Mouse (Mus musculus) small intestine, adult 2 months (tissue): ENCODE results near the gene Astn2. TPM values are rescaled to one million over a fixed set of nuclear protein-coding genes. Genes with fewer than 3 reads are reported as not detected.

Experiments
- H3K27ac ChIP-seq: fragments of 200-500 bp; 2 replicates; pipeline ENCODE4 v1.5.1; 2012; ENCODE audit warnings: low read depth, low read length, control low read depth, inconsistent platforms; ENCODE audit not compliant: insufficient read depth
- H3K27me3 ChIP-seq: fragments of 200-500 bp; 2 replicates; pipeline ENCODE4 v1.6.1; 2012; ENCODE audit warnings: mild to moderate bottlenecking, moderate library complexity, low read length, inconsistent platforms; ENCODE audit not compliant: control insufficient read depth, insufficient read depth
- H3K36me3 ChIP-seq: fragments of 200-500 bp; 2 replicates; pipeline ENCODE4 v1.6.1; 2012; ENCODE audit warnings: mild to moderate bottlenecking, low read length, control low read depth, inconsistent platforms; ENCODE audit not compliant: control insufficient read depth, insufficient read depth
- H3K4me1 ChIP-seq: fragments of 200-500 bp; 2 replicates; pipeline ENCODE4 v1.6.1; 2012; ENCODE audit warnings: low read length, inconsistent platforms, mixed read lengths; ENCODE audit not compliant: control insufficient read depth, insufficient read depth, insufficient read length
- H3K4me3 ChIP-seq: fragments of 200-500 bp; 2 replicates; pipeline ENCODE4 v1.5.1; 2012; ENCODE audit warnings: low read depth, mild to moderate bottlenecking, control low read depth, inconsistent platforms, low read length, moderate library complexity
- CTCF ChIP-seq: fragments of 200-500 bp; IDR thresholded peaks from 2 replicates; pipeline ENCODE4 v1.5.1; 2012; ENCODE audit warnings: low read depth, mild to moderate bottlenecking, control low read depth, inconsistent platforms, low read length, moderate library complexity, mixed read lengths; ENCODE audit not compliant: insufficient replicate concordance, insufficient read length; ENCODE audit errors: extremely low read depth
- POLR2A ChIP-seq: fragments of 200-500 bp; IDR thresholded peaks from 2 replicates; pipeline ENCODE4 v1.6.1; 2012; ENCODE audit warnings: low read depth, mild to moderate bottlenecking, control low read depth, inconsistent platforms, low read length, moderate library complexity
- WGBS: fragments of 180-500 bp; shearing (Covaris S2); methylation state at CpG from one replicate; pipeline ENCODE4 v1.1.7; 2018; 5-methylcytosine and 5-hydroxymethylcytosine counted together
- polyA plus RNA-seq: library from polyadenylated mRNA; depleted of rRNA; stranded (reverse); fragments of >200 nt; gene quantifications from 2 replicates; pipeline ENCODE4 v1.2.3, GENCODE M21; 2012

The Astn2 gene
- polyA plus RNA-seq, 1 experiment = 0.37 TPM

- no peak for TF ChIP-seq CTCF
- no peak for TF ChIP-seq POLR2A
- Histone ChIP-seq H3K27ac (no peak overlapping the region), H3K36me3 (no peaks in the 10 kb centered on the region), H3K27me3 (no peaks in the 10 kb centered on the region), H3K4me3 (no peak overlapping the region), H3K4me1 (no peaks in the 10 kb centered on the region)
- WGBS = 84% methylated on average over 2 of the region's 2 CpGs
Measured at GRCm38 (mm10) chr4:65946021-65946420, 458.4 kb downstream of the Astn2 start.

GRCm38 (mm10) chr4:65930901-65931300 is 473.5 kb downstream of the Astn2 start:
- TF ChIP-seq CTCF (no peak), POLR2A (no peak)
- 64% methylated on average over 2 of the region's 2 CpGs for WGBS
- Histone ChIP-seq H3K27me3 (no peaks in the 10 kb centered on the region), H3K4me1 (no peaks in the 10 kb centered on the region), H3K27ac (no peak overlapping the region), H3K36me3 (no peaks in the 10 kb centered on the region), H3K4me3 (no peak overlapping the region)

GRCm38 (mm10) chr4:65920294-65920693 is 484.1 kb downstream of the Astn2 start:
- Histone ChIP-seq H3K27me3 (no peaks in the 10 kb centered on the region), H3K4me3 (no peak overlapping the region), H3K36me3 (no peaks in the 10 kb centered on the region), H3K4me1 (no peaks in the 10 kb centered on the region), H3K27ac (no peak overlapping the region)
- TF ChIP-seq POLR2A = no peak
- no peak for TF ChIP-seq CTCF
- WGBS = 72% methylated on average over 1 of the region's 1 CpGs

GRCm38 (mm10) chr4:65916027-65917008 is 488.1 kb downstream of the Astn2 start:
- WGBS = 68% methylated on average over 11 of the region's 11 CpGs
- Histone ChIP-seq H3K4me3 (no peak overlapping the region), H3K4me1 (no peaks in the 10 kb centered on the region)

GRCm38 (mm10) chr4:65912247-65912942 is 492.0 kb downstream of the Astn2 start:
- TF ChIP-seq POLR2A = no peak
- no peak for TF ChIP-seq CTCF
- Histone ChIP-seq H3K27ac (no peak overlapping the region), H3K4me1 (no peaks in the 10 kb centered on the region), H3K36me3 (no peaks in the 10 kb centered on the region), H3K4me3 (no peak overlapping the region), H3K27me3 (no peaks in the 10 kb centered on the region)
- 59% methylated on average over 8 of the region's 8 CpGs for WGBS

More at GRCm38 (mm10) chr4:65916027-65917008, 488.1 kb downstream of the Astn2 start:
- no peak for TF ChIP-seq POLR2A
- no peak for TF ChIP-seq CTCF
- Histone ChIP-seq H3K36me3 (no peaks in the 10 kb centered on the region), H3K27me3 (no peaks in the 10 kb centered on the region), H3K27ac (no peak overlapping the region)

- H3K27ac ChIP-seq = no peak overlapping the region
- 68% methylated on average over 7 of the region's 7 CpGs for WGBS
Measured at GRCm38 (mm10) chr4:65907660-65908059, 496.8 kb downstream of the Astn2 start.

GRCm38 (mm10) chr4:65904963-65905362 is 499.4 kb downstream of the Astn2 start:
- WGBS = 36% methylated on average over 2 of the region's 2 CpGs
- TF ChIP-seq POLR2A = no peak
- TF ChIP-seq CTCF = no peak

More at GRCm38 (mm10) chr4:65907660-65908059, 496.8 kb downstream of the Astn2 start:
- H3K4me3 ChIP-seq = no peak overlapping the region
- H3K27me3 ChIP-seq = no peaks in the 10 kb centered on the region
- no peaks in the 10 kb centered on the region for H3K4me1 ChIP-seq
- no peaks in the 10 kb centered on the region for H3K36me3 ChIP-seq
- TF ChIP-seq POLR2A (no peak), CTCF (no peak)

More at GRCm38 (mm10) chr4:65904963-65905362, 499.4 kb downstream of the Astn2 start:
- Histone ChIP-seq H3K36me3 (no peaks in the 10 kb centered on the region), H3K27me3 (no peaks in the 10 kb centered on the region), H3K4me1 (no peaks in the 10 kb centered on the region), H3K27ac (no peak overlapping the region), H3K4me3 (no peak overlapping the region)
